8 mouse cellular contexts compared by ENCODE assay signal in genomic region chr19:38054149-38054719, GRCm38 (mm10). TPM values are rescaled to one million over a fixed set of nuclear protein-coding genes. Genes with fewer than 3 reads are reported as not detected.
DNase-seq lines count a peak whose midpoint lies in the region; ATAC-seq lines count a peak whose summit lies in the region.

No protein-coding gene starts in this region.

- intact Hi-C loops in left cerebral cortex, postnatal 36 days (cut with DNase I), result loop anchor here (10.0 kb wide), 1 partner anchor 301 kb away; no protein-coding TSS in a partner anchor

- peaks cover 26% of the 10 kb centered on the region for H3K36me3 ChIP-seq in forebrain, embryonic 10.5 days (replicated peaks)
- H3K36me3 ChIP-seq in hindbrain, embryonic 10.5 days, result peaks cover 26% of the 10 kb centered on the region
- peaks cover 25% of the 10 kb centered on the region for H3K36me3 ChIP-seq in midbrain, embryonic 10.5 days

- H3K27ac ChIP-seq in forebrain, embryonic 10.5 days, result peak overlapping the region; percentile 95
- H3K27ac ChIP-seq in hindbrain, embryonic 10.5 days, result peak overlapping the region; percentile 93
- peak overlapping the region; percentile 93 for H3K27ac ChIP-seq in midbrain, embryonic 10.5 days (replicated peaks)

- under 1% methylated on average over 23 of the region's 23 CpGs for WGBS in forebrain, embryonic 10.5 days
- under 1% methylated on average over 23 of the region's 23 CpGs for WGBS in hindbrain, embryonic 10.5 days
- under 1% methylated on average over 23 of the region's 23 CpGs for WGBS in midbrain, embryonic 10.5 days

- peak; percentile 71 for ATAC-seq in activated CD4-positive, CD25-positive, alpha-beta regulatory T cell, adult 4 months

- H3K27me3 ChIP-seq in forebrain, embryonic 10.5 days (ENCODE audit: poor library complexity, severe bottlenecking), result 0 out of 2 replicates have a peak, but pooled peaks cover 5% of the 10 kb centered on the region
- no peaks in the 10 kb centered on the region for H3K27me3 ChIP-seq in hindbrain, embryonic 10.5 days (ENCODE audit: insufficient read depth, poor library complexity, severe bottlenecking)
- no peaks in the 10 kb centered on the region for H3K27me3 ChIP-seq in midbrain, embryonic 10.5 days (ENCODE audit: low read depth, poor library complexity, severe bottlenecking)

- H3K9me3 ChIP-seq in forebrain, embryonic 10.5 days, result no peaks in the 10 kb centered on the region
- H3K9me3 ChIP-seq in hindbrain, embryonic 10.5 days, result no peaks in the 10 kb centered on the region
- H3K9me3 ChIP-seq in midbrain, embryonic 10.5 days (replicated peaks), result no peaks in the 10 kb centered on the region

- H3K4me1 ChIP-seq in forebrain, embryonic 10.5 days, result peaks cover 25% of the 10 kb centered on the region
- peaks cover 25% of the 10 kb centered on the region for H3K4me1 ChIP-seq in hindbrain, embryonic 10.5 days (replicated peaks)
- H3K4me1 ChIP-seq in midbrain, embryonic 10.5 days, result peaks cover 23% of the 10 kb centered on the region

- peak overlapping the region; percentile 81 for H3K4me3 ChIP-seq in forebrain, embryonic 10.5 days
- H3K4me3 ChIP-seq in hindbrain, embryonic 10.5 days, result peak overlapping the region; percentile 76
- peak overlapping the region; percentile 79 for H3K4me3 ChIP-seq in midbrain, embryonic 10.5 days

- DNase-seq in right cerebral cortex, adult 18-20 months, result peak; percentile 69
- DNase-seq in right cerebral cortex, postnatal 4 days, result no peak
- no peak for DNase-seq in forebrain, embryonic 10.5 days (ENCODE audit: extremely low spot score, low spot score)
- no peak for DNase-seq in hindbrain, embryonic 10.5 days (ENCODE audit: low spot score)
- DNase-seq in left cerebral cortex, postnatal 36 days (ENCODE audit: low spot score in 2 of 2), result peak; percentile 58 to 68
- DNase-seq in midbrain, embryonic 10.5 days (ENCODE audit: low spot score), result no peak
- peak; percentile 92 for DNase-seq in testis, postnatal 10 days (ENCODE audit: low spot score)

RNA-seq across cellular contexts. Expression of gene Cep55, which starts 0.6 kb away (rescaled TPM):
- 10 to 100 TPM; 11.9 to 14.7 TPM for polyA plus RNA-seq in activated CD4-positive, CD25-positive, alpha-beta regulatory T cell, adult 4 months (2017; shearing (Covaris generic))
- 43.8 and 45.5 TPM in 2 replicates for polyA plus RNA-seq in forebrain, embryonic 10.5 days (2016; fragmentation: Nextera tagmentation; extraction: Ambion mirVana)
- polyA plus RNA-seq in hindbrain, embryonic 10.5 days (2016; fragmentation: Nextera tagmentation; extraction: Ambion mirVana), result 33.5 and 42.9 TPM in 2 replicates
- total RNA-seq in left cerebral cortex, postnatal 36 days (2021), result under 1 TPM; 0.12 to 0.39 TPM
- 49.2 and 49.5 TPM in 2 replicates for polyA plus RNA-seq in midbrain, embryonic 10.5 days (2016; fragmentation: Nextera tagmentation; extraction: Ambion mirVana)

RNA-seq across cellular contexts. Expression of gene Myof, which starts 10.9 kb away (rescaled TPM):
- under 1 TPM; 0.19 to 0.27 TPM for polyA plus RNA-seq in activated CD4-positive, CD25-positive, alpha-beta regulatory T cell, adult 4 months (2017; shearing (Covaris generic))
- polyA plus RNA-seq in forebrain, embryonic 10.5 days (2016; fragmentation: Nextera tagmentation; extraction: Ambion mirVana), result 1.9 and 2.3 TPM in 2 replicates
- 2.2 and 2.4 TPM in 2 replicates for polyA plus RNA-seq in hindbrain, embryonic 10.5 days (2016; fragmentation: Nextera tagmentation; extraction: Ambion mirVana)
- 1 to 10 TPM; 3.5 to 7.6 TPM for total RNA-seq in left cerebral cortex, postnatal 36 days (2021)
- 1.5 and 2.2 TPM in 2 replicates for polyA plus RNA-seq in midbrain, embryonic 10.5 days (2016; fragmentation: Nextera tagmentation; extraction: Ambion mirVana)

RNA-seq across cellular contexts. Expression of gene Ffar4, which starts 42.6 kb away (rescaled TPM):
- under 1 TPM in 1 of 2 experiments, not detected in 1; 0.32 TPM for polyA plus RNA-seq in activated CD4-positive, CD25-positive, alpha-beta regulatory T cell, adult 4 months (2017; shearing (Covaris generic))
- polyA plus RNA-seq in forebrain, embryonic 10.5 days (2016; fragmentation: Nextera tagmentation; extraction: Ambion mirVana), result 0.11 TPM in 1 of 2 replicates, not detected in the other
- polyA plus RNA-seq in hindbrain, embryonic 10.5 days (2016; fragmentation: Nextera tagmentation; extraction: Ambion mirVana), result 0.14 and 0.19 TPM in 2 replicates
- total RNA-seq in left cerebral cortex, postnatal 36 days (2021), result not detected
- 0.12 TPM in 1 of 2 replicates, not detected in the other for polyA plus RNA-seq in midbrain, embryonic 10.5 days (2016; fragmentation: Nextera tagmentation; extraction: Ambion mirVana)

Comparison
In these comparisons a context has a peak if more than half of its experiments do, and no peak if none do; other contexts are left out.
1. DNase-seq: peak in right cerebral cortex, adult 18-20 months (single experiment), left cerebral cortex, postnatal 36 days (2 of 2) and testis, postnatal 10 days (single experiment); none in right cerebral cortex, postnatal 4 days (single experiment), forebrain, embryonic 10.5 days (single experiment), hindbrain, embryonic 10.5 days (single experiment) and midbrain, embryonic 10.5 days (single experiment).
2. Peak in every context shown above with its lines, with median percentiles within 50 percentile points of each other: H3K27ac ChIP-seq and H3K4me3 ChIP-seq.